Mouse (Mus musculus): ENCODE measurements around the gene Dpm1.

Dpm1 gene

DNA sequence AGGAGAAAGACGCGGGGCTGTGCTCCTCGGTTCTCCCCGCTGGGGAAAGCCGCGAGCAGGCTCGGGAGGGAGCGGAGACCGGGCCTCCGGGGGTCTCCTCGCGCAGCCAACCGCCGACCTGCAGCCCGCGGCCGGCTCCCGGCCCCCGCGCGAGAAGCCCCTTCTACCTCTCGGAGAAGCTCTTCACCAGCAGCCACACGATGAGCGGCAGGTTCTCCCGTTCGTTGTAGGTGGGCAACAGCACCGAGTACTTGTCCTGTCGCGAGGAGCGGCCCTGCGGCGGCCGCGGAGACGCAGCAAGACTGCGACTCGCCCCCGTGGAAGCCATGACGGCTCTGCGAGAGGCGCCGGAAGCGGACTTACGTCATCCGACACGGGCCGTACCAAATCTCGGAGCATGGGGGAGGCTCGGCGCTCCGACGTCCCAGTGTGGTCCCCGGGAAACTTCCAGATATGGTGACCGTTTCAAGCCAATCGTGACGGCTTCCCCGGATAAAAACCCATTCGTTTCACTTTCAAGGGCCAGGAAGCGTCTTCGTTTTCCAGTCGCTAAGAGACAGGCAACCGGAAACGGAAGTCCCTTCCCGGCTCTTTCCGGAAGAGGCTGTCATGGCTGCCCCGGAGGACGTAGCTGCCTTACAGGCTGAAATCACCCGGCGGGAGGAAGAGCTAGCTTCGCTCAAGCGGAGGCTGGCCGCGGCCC is at the start of gene Dpm1, which contains the start of the genes Gm20716 and Mocs3:
TSS of gene Dpm1 (minus strand) at position 566 of the 703 bp plus-strand sequence.
TSS of gene Gm20716 (minus strand) at position 339 of the 703 bp plus-strand sequence.
TSS of gene Mocs3 (plus strand) at position 597 of the 703 bp plus-strand sequence.
- DNase-seq = peak; percentile 87

DNA sequence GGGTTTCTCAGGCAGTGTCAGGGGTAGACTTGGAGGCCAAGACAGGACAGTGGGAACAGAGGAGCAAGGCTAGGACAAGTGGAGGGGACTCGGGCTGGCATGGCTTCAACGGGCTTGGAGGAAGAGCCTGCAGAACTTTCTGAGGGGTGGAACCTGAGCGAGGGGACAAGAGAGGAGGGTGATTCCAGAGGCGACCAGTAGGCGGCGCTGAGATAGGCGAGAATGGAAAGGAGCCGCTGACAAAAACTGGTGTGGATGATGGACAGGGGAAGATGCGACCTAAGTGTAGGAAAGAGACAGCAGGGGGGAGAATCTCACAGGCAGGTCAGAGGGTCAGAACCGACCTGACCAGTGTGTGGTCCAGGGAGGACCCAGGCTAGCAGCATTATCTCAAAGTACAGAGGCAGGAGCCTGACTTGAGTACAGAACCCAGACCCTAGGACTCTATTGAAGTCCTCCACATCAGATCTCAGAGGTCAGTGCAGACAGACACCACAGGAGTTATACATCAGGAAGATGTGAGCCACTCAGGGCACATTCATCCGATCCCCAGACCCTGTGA is 44.1 kb upstream of the Dpm1 start:
- peak; percentile 92 for DNase-seq

DNA sequence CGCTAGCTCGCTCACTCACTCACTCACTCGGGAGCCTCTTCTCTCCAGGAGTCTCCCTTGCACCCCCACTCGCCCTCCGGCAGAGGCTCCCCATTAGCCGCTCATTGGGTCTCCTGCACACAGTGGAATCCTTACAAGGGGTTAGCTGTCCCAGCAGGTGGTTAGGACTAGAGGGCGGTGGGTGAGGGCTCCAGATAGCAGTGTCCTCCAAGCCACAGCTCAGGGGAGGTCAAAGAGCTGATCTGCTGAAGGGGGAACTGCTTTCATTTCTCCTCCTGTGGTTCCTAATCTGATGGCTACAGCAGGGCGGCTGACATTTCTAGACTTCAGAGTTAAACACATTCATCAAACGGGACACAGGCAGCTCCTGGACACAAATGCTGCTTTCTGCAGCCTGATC is 43.0 kb upstream of the Dpm1 start:
- peak; percentile 30 for DNase-seq

DNA sequence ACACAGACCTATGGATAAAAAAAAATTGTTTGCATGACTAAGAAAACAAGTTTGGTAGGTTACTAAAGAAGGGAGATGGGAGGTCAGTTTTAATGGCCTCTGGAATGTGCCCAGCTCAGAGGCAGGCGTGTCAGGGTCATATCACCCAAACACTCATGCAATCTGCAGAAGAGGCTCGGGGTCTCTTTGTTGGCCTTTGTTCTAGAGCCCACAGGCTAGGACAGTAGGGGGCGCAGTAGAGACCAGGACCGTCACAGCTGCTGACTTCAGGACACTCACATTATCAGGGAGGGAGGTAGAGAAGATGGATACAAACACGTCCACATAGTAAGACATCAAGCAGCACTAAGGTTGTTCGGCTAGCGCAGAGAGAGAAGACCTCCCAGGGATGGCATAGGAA is 37.6 kb upstream of the Dpm1 start:
- peak; percentile 71 for DNase-seq

DNA sequence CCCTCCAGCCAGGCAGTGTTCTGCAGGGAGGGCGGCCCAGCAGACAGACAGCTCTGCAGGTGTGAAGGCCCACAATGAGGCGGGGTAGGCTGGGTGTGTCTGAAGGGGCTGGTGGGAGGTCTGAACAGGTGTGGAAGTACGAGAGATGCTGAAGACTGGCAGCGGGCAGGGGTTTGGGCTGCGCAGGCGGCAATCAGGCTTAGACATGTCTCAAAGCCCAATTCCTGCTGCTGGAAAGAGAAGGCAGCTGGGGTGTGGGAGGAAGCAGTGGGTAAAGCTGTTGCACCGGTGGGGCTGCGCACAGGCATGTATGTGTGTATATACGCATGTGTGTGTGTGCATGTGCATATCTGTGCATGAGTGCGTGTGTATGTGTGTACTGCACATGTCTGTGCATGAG is 30.5 kb upstream of the Dpm1 start:
- no peak for DNase-seq

DNA sequence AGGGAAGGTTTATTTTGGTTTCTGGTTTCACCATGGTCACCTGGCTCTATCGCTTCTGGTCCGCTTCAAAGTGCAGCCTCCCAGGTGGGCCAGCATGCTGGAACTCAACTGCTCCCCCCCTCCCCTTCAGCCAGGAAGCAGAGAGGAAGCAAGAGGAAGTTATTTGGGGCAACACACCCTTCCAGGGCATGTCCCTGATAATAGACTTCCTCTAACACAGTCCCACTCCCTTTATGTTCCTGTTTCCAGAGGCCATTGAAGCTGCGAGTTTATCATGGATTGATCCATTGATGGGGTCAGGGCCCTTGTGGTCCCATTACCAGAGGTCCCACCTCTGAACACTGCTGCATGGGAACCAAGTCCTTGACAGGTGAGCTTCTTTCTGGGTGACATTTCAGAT is 29.7 kb upstream of the Dpm1 start:
- no peak for DNase-seq

DNA sequence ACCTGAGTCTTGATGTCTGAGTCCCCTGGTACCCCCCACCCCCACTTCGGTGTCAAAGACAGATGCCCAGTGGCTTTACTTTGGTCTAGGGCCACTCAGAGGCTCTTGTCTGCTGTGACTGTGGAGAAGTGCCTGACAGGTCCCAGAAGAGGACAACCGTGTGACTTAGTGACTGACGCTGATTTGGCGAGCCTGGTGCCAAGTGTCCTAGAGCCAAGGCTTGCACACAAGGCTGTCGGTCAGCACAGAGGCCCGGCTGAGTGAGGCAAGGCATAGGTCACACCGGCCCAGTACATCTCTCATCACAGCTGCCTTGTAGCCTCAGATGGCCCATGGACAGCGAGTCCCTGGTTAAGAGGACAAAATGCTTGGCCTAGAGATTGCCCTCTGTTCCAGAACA is 28.7 kb upstream of the Dpm1 start:
- DNase-seq = no peak

DNA sequence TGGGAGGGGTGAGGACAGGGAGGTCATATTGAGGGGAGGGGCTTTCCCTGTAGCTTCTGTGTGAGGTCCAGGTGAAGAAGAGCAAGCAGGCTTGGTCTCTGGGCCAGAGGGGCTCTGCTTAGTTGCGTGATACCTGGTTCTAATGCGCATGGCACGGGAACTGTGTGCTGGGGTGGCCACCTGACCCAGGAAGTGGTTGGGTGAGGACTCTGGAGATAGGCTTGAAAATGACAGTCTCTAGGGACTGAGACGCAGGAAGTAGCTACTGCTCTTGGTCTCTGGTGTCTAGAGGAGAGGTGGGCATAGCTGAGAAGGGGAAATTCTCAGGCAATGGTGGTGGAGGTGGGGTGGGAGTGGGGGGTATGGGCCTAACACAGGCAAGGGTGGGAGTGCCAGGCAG is 26.8 kb upstream of the Dpm1 start:
- no peak for DNase-seq

DNA sequence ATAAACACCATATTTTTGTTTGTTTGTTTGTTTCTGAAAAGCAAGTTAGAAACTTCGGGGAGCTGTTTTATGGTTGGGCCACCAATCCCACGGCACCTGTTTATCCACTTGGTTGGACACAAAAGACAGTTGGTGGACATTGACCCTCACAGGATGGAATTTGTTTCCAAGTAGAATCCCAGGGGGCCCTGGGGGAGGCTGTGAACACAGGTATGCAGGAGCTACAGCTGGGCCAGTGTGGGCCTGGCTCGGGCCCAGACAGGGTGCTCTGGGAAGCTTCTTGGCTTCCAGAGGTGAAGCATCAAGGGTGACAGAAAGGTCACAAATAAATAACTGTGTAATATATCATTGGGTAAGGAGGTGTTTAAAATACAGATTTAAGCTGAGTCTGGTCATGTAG is 26.1 kb upstream of the Dpm1 start:
- no peak for DNase-seq

DNA sequence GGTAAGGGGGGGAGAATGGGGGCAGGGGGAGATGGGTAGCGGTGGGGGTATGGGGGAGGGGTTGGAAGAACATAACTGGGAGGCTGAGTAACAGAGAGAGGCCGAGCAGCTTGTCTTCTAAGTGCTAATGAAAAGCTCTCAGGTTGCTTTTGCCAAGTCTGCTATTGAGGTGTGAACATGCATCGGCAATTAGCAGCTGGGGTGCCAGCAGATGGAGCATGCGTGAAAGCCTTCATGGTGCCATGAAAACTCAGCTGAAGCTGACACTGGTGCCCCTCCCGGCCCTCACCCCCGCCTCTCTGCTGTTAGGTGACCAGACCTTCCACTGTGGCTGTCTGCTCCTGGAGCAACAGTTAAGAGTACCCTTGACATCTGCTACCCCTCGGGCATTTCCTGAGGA is 23.4 kb upstream of the Dpm1 start:
- no peak for DNase-seq

DNA sequence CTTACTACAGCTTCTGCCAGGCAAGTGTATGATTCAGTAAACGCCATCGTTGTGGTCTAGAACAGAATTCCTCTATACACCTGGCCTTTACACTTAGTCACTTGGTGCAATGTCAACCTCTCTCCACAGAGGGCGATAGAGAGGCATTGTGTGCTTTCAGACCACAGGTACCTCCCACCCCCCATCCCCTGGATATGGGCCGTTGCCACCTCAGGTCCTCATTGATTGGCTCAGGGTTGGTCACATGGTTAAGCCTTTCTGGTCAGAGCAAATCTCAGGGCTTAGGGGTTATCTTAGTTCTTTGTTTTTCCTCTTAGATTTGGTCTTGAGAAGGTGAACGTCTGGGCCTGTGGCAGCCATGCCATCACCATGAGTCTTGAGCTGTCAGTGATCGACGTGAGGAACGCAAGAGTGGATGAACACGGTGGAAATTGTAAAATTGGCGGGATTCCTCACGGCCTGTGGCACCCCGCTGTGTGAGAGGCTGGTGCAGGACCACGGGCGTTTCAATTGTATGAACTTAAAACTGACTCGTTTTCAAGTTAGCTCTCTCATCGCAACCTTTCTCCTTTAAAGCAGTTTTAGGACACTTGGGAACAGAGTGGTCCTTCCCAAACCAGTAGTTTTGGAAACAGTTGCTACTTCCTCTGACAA is 22.4 kb upstream of the Dpm1 start:
- DNase-seq = peak; percentile 73

DNA sequence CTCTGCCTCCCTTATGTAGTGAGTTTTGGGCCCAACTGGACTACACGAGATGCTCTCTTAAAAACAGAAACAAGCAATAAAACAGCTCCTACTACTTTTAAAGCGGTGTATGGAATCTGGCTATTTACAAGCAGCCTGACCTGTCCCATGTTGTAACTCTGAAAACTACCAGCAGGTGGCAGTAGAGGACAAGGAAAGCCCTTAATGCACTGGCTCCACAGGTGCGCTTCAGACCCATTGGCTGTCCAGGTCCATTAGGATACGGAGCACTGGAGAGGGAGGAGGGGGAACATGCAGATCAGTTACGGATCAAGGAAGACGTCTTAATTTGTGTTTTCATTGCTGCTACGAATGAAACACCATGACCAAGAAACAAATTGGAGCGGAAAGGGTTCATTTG is 19.9 kb upstream of the Dpm1 start:
- peak; percentile 88 for DNase-seq

DNA sequence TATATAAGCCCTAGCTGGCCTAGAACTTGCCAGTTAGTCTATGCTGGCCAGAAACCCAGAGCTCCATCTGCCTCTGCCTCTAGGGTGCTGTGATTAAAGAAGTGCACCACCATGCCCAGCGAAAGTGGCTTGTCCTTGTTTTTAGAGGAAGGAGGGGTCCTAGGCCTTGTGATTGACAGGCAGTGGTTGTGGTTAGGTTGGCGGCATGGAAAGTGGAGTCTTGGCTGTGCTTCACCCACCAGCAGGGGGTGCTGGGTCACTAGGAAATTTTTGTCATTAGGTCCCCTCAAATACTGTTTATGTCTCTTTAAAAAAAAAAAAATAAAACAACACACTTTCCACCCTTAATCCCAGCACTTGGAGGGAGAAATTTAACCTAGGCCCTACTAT is 18.5 kb upstream of the Dpm1 start:
- peak; percentile 65 for DNase-seq

DNA sequence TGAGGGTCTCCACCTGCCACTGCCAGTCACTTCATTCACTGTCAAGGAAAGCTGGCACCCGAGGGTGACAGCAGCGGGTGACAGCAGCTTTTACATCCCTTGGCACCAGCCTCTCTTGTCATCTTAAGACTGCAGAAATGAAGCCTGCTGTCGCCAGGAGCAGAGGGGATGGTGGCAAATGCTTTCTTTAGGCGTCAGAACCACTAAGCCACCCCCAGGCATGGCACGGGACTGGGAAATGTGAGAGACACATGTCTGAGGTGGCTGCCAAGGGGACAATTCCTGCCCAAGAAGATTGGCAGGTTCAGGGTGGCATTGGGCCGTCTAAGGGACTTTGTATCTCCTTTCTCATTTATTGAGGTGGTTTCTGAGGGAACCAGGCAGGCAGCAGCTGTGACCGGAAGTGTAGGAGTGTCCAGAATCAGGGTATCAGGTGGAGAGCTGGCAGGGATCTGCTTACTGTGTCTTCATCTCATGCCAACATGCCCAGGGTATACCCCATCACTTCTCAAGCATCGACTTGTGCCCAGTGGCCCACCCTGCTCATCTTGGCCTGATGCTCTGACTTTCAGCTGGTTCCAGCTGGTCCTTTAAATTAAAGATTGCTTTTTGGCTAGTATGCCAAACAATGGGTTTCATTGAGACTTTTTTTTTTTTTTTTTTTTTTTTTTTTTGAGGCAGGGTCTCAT is 17.9 kb upstream of the Dpm1 start:
- no peak for DNase-seq

DNA sequence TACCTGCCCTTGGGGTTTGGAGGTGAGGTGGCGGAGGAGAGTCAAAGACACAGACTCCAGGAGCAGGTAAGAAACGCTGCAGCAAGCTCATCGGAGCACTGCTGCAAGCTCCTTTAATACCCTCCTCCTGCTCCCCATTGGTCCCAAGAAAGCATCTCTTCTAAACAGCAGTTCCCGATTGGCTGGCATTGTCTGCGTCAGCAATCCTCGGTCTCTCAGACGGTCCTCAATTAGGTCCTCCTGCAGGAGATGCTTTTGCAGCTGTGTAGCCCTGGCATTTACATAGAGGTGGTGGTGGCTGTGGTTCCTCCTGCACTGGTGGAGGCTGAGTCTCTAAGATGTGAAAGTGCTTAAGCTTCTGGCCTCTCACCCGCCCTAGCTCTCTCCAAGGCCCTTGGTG is 15.2 kb upstream of the Dpm1 start:
- no peak for DNase-seq

DNA sequence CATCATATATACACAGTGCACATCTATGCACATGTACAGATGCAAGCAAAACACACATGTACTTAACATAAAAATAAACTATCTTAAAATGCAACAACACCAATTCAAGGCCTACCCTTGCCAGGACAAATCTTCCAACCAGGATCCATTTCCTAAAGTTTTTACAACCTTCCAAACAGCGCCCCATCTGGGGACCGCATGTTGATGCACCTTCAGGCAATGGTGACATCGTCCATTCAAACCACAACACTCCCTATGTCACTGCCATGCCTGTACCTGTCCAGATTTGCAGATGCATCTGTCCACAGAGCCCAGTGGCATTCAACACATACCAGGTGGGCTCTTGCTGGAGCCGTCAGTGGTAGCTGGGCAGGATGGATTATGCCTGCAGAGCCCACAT is 12.9 kb upstream of the Dpm1 start:
- DNase-seq = no peak

DNA sequence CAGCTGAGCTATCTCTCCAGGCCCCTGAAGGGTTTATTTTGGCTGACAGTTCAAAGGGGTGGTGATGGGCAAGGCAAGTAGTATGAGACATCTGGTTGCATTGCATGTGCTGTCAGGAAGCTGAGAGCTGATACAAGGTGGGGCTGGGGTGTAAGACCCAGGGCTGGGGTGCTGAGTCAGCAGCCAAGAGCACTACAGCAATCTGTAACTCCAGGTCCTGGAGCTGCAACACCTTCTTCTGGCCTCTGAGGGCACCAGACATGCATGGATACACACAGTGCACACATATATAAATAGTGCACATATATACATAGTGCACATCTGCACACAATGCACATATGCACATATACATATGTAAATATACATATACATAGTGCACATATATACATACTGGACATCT is 12.4 kb upstream of the Dpm1 start:
- DNase-seq = no peak

DNA sequence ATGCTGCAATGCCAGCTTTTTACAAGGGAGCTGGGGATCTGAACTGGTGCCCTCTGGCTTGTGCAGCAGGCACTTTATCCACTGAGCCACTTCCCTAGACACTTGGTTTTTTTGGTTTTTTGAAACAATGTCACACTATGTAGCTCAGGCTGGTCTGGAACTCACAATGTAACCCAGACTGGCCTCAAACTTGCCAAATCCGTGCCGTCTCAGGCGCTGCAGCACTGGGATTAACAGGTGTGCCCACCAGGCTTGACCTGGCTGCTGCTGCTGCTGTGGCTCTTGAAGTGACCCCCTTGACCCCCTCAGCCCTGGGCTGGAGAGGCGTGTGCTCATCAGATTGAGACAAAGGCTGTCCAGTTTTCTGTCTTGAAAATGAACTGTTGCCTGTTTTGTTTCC is 7.9 kb upstream of the Dpm1 start:
- DNase-seq = no peak

DNA sequence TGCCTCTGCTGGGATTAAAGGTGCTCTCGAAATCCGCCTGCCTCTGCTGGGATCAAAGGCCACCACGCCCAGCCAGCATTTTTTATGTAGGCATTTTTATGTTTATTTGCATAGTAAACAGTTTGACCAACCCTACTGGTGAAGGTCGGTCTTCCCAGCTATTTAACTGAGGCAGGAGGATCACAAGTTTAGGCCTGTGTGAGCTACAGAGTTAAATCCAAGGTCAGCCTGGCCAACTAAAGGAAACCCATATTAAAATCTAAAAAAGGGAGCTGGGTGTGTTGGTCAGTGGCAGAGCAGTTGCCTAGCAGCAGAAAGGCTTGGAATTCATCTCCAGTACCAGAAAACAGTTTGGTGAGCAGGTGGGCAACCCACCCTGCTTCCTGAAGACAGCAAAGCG is 2.9 kb upstream of the Dpm1 start:
- DNase-seq = no peak

DNA sequence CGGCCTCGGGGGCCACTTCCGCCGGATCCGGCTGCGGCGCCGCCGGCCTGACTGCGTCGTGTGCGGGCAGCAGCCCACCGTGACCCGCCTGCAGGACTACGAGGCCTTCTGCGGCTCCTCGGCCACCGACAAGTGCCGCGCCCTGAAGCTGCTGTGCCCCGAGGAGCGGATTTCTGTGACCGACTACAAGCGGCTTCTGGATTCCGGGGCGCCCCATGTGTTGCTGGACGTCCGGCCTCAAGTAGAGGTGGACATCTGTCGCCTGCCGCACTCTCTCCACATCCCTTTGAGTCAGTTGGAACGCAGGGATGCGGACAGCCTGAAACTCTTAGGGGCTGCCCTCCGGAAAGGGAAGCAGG is 1.1 kb upstream of the Dpm1 start:
- no peak for DNase-seq

DNA sequence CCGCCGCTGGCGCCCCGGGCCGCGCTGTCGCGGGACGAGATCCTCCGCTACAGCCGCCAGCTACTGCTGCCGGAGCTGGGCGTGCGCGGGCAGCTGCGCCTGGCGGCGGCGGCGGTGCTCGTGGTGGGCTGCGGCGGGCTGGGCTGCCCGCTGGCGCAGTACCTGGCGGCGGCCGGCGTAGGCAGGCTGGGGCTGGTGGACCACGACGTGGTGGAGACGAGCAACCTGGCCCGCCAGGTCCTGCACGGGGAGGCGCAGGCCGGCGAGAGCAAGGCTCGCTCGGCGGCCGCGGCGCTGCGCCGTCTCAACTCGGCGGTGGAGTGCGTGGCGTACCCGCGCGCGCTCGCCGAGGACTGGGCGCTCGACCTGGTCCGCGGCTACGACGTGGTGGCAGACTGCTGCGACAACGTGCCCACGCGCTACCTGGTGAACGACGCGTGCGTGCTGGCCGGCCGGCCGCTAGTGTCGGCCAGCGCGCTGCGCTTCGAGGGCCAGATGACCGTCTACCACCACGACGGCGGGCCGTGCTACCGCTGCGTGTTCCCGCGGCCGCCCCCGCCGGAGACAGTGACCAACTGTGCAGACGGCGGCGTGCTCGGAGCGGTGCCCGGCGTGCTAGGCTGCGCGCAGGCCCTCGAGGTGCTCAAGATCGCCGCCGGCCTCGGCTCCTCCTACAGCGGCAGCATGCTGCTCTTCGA is 531 bp upstream of the Dpm1 start:
- DNase-seq = peak; percentile 52

DNA sequence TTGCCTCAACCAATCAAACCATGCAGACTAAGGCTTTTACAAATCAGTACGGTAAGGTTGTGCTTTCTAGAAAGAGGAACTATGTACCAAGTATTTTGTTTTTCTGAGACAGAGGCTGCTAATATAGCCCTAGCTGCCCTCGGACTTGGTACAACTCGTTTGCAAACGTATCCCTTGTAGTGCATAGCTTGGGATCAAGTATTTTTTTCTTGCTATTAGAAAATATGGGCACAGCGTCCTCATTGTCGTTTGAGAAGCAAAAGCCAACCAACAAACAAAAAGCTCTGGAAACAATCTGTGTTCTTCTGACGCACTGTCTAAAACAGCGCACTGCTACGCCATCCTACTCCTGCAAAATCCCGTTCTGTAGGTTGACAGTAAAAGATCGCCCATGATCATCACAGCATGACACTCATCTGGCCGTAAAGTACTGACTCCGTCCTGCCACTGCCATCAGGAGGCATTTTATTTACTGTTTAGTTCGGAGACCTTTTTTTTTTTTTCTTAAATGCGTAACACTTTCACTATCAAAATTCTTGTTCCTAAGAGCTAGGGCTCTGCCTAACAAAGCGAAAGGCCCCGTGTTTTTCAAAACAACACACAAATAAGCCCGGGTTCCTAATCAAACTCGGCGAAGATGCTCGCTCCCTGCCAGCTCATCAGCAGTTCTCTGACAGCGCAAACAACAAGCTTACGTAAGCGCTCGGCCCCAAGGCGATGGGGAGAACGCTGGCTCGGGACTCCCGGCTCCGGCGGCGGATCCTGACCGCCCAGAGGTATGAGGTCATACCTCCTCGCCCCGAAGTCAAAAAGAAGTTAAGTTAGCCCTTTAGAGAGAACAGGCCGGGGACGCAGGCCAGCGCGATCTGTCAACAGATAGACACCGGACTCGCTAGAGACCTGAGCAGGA is 1.0 kb downstream of the Dpm1 start:
- no peak for DNase-seq

Data from thymus, postnatal 4 days (tissue).